ENCODE assay signal across 1 mouse cellular context in genomic region chr5:123067395-123067995, GRCm38 (mm10).
A peak's percentile ranks its signal among the peaks of the same experiment; 100 is the strongest.
TF ChIP-seq lines count a peak whose summit lies in the region.

No protein-coding gene starts in this region.

TF ChIP-seq in MEL, 35 proteins besides CTCF, POLR2A, EP300 and RAD21 (continued from another document):
- TF ChIP-seq USF2 (IDR thresholded peaks at IDR 0.05; ENCODE audit: borderline replicate concordance in 1 of 2, insufficient read depth in 1 of 2, low read depth in 1 of 2, low read length in 2 of 2) (no peak), ELF1 (IDR thresholded peaks at IDR 0.05; ENCODE audit: low read depth, low read length) (peak; percentile 65; the same call in 1 of the 2 replicates), SIN3A (IDR thresholded peaks at IDR 0.05; ENCODE audit: low read length) (peak; percentile 50), ETS1 (IDR thresholded peaks at IDR 0.05; ENCODE audit: low read depth, low read length) (0 out of 2 replicates have a peak, but pooled peaks have one; percentile 36), MXI1 (IDR thresholded peaks at IDR 0.05; ENCODE audit: low read depth, low read length) (peak; percentile 37; the same call in 1 of the 2 replicates), ZC3H11A (IDR thresholded peaks at IDR 0.05; ENCODE audit: low read depth, low read length) (peak; percentile 63; the same call in 1 of the 2 replicates), MAZ (IDR thresholded peaks at IDR 0.05; ENCODE audit: low read depth, low read length) (no peak)
TF ChIP-seq in MEL: peak in this region for 10.
